Mouse (Mus musculus): ENCODE data around the gene Chst3.

GRCm38 (mm10) chr10:60136935-60137334 lies 82.1 kb downstream of the Chst3 start:
- TF ChIP-seq USF1 (IDR thresholded peaks at IDR 0.05; ENCODE audit: low read depth), result no peak
- TF ChIP-seq CTCF (IDR thresholded peaks at IDR 0.05; ENCODE audit: control insufficient read depth, insufficient read depth, insufficient read length), result no peak
- no peak for TF ChIP-seq MAX (IDR thresholded peaks at IDR 0.05)
- no peak for TF ChIP-seq MYOG (IDR thresholded peaks at IDR 0.05; ENCODE audit: control insufficient read depth, extremely low read depth, insufficient read length)
- no peak for TF ChIP-seq MYOD1 (IDR thresholded peaks at IDR 0.05; ENCODE audit: control insufficient read depth, insufficient read length, low read depth)

Data from C2C12 (cell line).